Mouse (Mus musculus) heart, embryonic 11.5 days (tissue): ENCODE measurements around the gene Adh7. TPM values are rescaled to one million over a fixed set of nuclear protein-coding genes. Genes with fewer than 3 reads are reported as not detected.

ENCODE experiments used
- ATAC-seq: fragments of 200-750 bp; cut with Nextera tagmentation; replicated peaks from 2 replicates; pipeline ENCODE4 v1.8.0; 2017; ENCODE audit warnings: moderate library complexity; ENCODE audit not compliant: insufficient number of reproducible peaks, low FRiP score, low TSS enrichment
- H3K27ac ChIP-seq: fragments of 300-500 bp; sonication (generic); 2 replicates; pipeline ENCODE4 v1.5.1; 2014; ENCODE audit warnings: mild to moderate bottlenecking, low read depth, low read length
- H3K27me3 ChIP-seq: fragments of 300-500 bp; sonication (generic); 2 replicates; pipeline ENCODE4 v1.6.1; 2014; ENCODE audit warnings: mild to moderate bottlenecking, low read length, mixed read lengths; ENCODE audit not compliant: control insufficient read depth, insufficient read depth
- H3K36me3 ChIP-seq: fragments of 300-500 bp; sonication (generic); 2 replicates; pipeline ENCODE4 v1.6.1; 2014; ENCODE audit warnings: mild to moderate bottlenecking, low read length, moderate library complexity, mixed read lengths; ENCODE audit not compliant: control insufficient read depth, insufficient read depth
- H3K4me1 ChIP-seq: fragments of 300-500 bp; sonication (generic); 2 replicates; pipeline ENCODE4 v1.6.1; 2014; ENCODE audit warnings: low read length; ENCODE audit not compliant: control insufficient read depth, insufficient read depth
- H3K4me2 ChIP-seq: fragments of 300-500 bp; sonication (generic); 2 replicates; pipeline ENCODE4 v1.6.1; 2014; ENCODE audit warnings: mild to moderate bottlenecking, moderate library complexity
- H3K4me3 ChIP-seq: fragments of 300-500 bp; sonication (generic); 2 replicates; pipeline ENCODE4 v1.5.1; 2014; ENCODE audit warnings: low read depth, low read length
- H3K9ac ChIP-seq: fragments of 300-500 bp; sonication (generic); 2 replicates; pipeline ENCODE4 v1.6.1; 2014; ENCODE audit warnings: mild to moderate bottlenecking, low read depth, low read length, moderate library complexity
- H3K9me3 ChIP-seq: fragments of 300-500 bp; sonication (generic); replicated peaks from 2 replicates; pipeline ENCODE4 v1.6.1; 2016; ENCODE audit warnings: low read length; ENCODE audit not compliant: control insufficient read depth
- WGBS: fragments of 180-500 bp; shearing (Covaris S2); extraction: QIAGEN DNeasy Blood & Tissue Kit; methylation state at CpG from one replicate; pipeline ENCODE4 v1.1.7; 2014; ENCODE audit not compliant: insufficient replicate concordance; 5-methylcytosine and 5-hydroxymethylcytosine counted together
- polyA plus RNA-seq: library from polyadenylated mRNA; unstranded; fragments of >200 nt; fragmentation: Nextera tagmentation; extraction: Ambion mirVana; gene quantifications from 2 replicates; pipeline ENCODE4 v1.2.1, GENCODE M21; 2014

The Adh7 gene
- polyA plus RNA-seq, 1 experiment from 2014 or later: not detected

DNA sequence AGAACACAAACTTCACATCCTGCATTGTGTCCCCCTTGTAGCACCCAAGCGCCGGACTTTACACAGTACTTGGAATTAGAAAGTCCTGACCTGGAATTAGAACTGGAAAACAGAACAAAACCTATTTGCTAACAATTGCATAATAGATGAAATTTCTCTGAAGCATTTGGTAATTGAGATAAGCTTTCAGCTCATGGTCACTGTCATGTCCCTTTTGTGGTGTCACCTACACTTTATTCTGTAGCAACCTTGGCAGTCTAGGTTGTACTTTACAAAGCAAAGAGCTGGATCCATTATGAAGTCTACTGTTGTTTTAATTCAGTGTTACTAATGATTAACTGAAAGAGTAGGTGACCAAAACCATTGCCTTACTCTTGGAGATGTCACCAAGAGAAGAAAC, 9.5 kb downstream of the Adh7 start:
- no peak overlapping the region for H3K4me2 ChIP-seq
- H3K4me3 ChIP-seq: no peak overlapping the region
- WGBS: 92% methylated on average over 2 of the region's 2 CpGs
- no peak for ATAC-seq
- no peaks in the 10 kb centered on the region for H3K27me3 ChIP-seq
- no peaks in the 10 kb centered on the region for H3K4me1 ChIP-seq
- H3K27ac ChIP-seq: no peak overlapping the region
- H3K9me3 ChIP-seq: no peaks in the 10 kb centered on the region
- H3K36me3 ChIP-seq: no peaks in the 10 kb centered on the region
- no peak overlapping the region for H3K9ac ChIP-seq

DNA sequence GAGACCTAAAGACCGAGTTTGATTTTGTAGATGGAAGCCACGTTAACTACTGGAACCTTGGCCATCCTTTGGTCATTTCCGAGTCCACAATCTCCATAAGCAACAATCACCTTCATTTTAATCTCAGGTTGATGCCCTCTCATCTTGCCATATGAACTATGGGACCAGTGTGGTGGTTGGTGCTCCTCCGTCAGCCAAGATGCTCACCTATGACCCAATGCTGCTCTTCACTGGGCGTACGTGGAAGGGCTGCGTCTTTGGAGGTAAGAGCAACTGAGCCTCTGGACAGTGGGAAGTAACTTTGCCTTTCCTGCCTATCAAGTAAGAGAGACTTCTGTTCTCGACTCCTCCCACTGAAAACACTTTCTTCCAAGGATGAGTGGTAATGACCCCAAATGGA, 10.2 kb downstream of the Adh7 start:
- Histone ChIP-seq H3K36me3 (no peaks in the 10 kb centered on the region), H3K9me3 (no peaks in the 10 kb centered on the region), H3K4me1 (no peaks in the 10 kb centered on the region), H3K4me3 (no peak overlapping the region), H3K4me2 (no peak overlapping the region), H3K27ac (no peak overlapping the region), H3K27me3 (no peaks in the 10 kb centered on the region), H3K9ac (no peak overlapping the region)
- WGBS: 88% methylated on average over 8 of the region's 8 CpGs
- no peak for ATAC-seq

DNA sequence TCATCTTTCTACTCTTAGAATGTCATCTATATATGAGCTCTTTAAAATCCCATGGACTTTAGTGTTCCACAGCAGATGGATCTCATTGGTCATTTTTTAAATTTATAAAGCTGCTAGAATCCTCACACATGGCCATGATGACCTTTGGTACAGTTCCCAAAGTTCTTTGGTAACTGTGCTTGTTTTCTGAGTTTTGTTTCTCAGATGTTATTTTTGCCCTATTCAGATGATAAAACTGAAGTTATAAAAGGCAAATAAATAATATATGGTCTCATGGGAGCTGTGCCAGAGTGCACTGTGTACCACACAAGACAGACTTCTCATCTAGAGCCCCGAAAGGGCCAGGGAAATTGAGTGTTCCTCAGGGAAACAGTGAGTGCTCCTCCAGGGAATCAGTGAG, 11.9 kb downstream of the Adh7 start:
- WGBS: 89% methylated on average over 1 of the region's 1 CpGs
- Histone ChIP-seq H3K4me3 (no peak overlapping the region), H3K9ac (no peak overlapping the region), H3K4me2 (no peak overlapping the region), H3K36me3 (no peaks in the 10 kb centered on the region), H3K27me3 (no peaks in the 10 kb centered on the region), H3K27ac (no peak overlapping the region), H3K4me1 (no peaks in the 10 kb centered on the region), H3K9me3 (no peaks in the 10 kb centered on the region)
- ATAC-seq: no peak

DNA sequence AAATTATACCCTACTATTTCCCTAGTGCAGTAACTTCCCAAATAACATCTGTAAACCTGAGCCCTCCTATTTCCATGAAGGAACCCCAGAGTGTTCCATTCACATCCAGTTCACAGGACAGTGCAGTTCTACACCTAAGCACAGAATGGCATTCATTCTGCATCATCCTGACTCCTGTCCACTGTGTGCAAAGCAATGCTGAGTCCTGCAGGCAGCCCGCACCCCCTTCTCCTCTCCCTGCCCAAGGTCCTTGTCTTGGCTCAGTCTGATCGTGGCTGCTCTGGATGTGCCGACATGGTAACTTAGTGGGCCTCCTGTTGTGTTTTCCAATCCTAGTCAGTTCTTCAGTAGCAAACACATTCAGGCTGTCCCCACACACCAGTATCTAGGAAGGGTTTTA, 12.7 kb downstream of the Adh7 start:
- no peak overlapping the region for H3K4me2 ChIP-seq
- no peaks in the 10 kb centered on the region for H3K4me1 ChIP-seq
- H3K9me3 ChIP-seq: no peaks in the 10 kb centered on the region
- H3K36me3 ChIP-seq: no peaks in the 10 kb centered on the region
- no peak overlapping the region for H3K27ac ChIP-seq
- no peak overlapping the region for H3K4me3 ChIP-seq
- ATAC-seq: no peak
- H3K27me3 ChIP-seq: no peaks in the 10 kb centered on the region
- no peak overlapping the region for H3K9ac ChIP-seq
- WGBS: 70% methylated on average over 3 of the region's 3 CpGs

DNA sequence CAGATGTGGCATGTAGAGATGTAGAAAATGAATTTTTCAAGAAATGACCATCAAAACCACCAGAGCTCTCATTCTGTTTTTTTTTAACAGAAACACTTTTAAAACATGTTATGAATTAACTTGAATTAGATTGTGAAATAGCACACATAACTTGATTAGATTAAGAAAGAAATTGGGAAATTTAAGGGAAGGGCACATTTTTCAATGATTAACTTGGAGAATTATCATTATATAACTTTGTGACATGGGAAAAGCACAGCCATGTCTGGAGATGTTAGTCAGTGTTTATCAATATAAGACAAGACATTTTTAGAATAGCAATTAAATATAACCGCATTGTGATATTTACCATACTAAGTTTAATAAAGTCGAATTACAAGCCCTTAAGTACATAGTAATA, 14.0 kb downstream of the Adh7 start:
- Histone ChIP-seq H3K27ac (no peak overlapping the region), H3K9me3 (no peaks in the 10 kb centered on the region), H3K9ac (no peak overlapping the region), H3K4me2 (no peak overlapping the region), H3K27me3 (no peaks in the 10 kb centered on the region), H3K36me3 (no peaks in the 10 kb centered on the region), H3K4me3 (no peak overlapping the region), H3K4me1 (no peaks in the 10 kb centered on the region)
- ATAC-seq: no peak
- WGBS: 75% methylated on average over 2 of the region's 2 CpGs

DNA sequence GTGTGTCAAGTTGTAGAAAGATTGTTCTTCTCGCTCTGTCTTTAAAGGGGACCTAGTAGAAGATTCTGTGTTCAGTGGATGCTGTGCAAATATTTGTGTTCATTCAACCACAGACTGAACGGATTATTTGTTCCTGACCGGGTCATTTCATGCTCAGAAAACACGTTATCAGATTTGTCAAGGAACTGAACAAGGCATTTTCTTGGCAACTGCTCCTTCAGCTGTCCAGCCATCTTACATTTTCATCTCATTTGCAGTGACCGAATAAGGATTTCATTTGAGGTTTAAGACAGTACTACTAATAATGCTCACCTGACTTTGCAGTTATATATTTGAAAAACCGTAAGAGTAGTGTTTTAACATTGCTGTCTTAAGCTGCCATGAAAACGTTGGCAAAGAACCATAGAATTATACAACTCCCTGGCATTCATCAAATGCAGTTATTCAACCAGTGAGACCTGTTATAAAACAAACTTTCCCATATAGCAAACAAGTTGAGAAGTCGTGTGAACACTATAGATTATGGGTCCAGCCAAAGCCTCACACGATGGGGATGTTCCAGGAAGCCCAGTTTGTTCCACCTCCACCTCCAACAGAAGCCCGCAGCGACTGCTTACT, 19.1 kb downstream of the Adh7 start:
- ATAC-seq: no peak
- Histone ChIP-seq H3K27ac (no peak overlapping the region), H3K4me3 (no peak overlapping the region), H3K27me3 (no peaks in the 10 kb centered on the region), H3K36me3 (no peaks in the 10 kb centered on the region), H3K9me3 (no peaks in the 10 kb centered on the region), H3K4me1 (no peaks in the 10 kb centered on the region), H3K4me2 (no peak overlapping the region), H3K9ac (no peak overlapping the region)
- 75% methylated on average over 11 of the region's 11 CpGs for WGBS

DNA sequence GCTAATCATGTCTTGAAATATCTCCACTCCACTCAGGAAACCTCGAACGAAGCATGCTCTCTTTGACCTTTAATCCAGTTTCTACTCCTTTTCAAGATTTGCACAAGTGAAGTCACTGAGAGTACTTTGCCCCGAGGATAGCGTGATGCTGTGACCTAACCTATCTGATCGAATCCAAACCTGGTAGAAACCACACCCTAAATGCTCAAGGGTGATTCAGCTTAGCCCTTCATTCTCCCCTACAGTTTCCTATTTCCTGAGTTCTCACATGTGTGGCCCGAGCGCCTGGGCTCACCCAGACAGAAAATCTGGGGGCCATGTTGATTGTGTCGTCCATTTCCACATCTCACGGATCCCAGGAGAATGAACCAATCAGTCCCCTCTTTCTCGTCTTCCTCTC, 20.5 kb downstream of the Adh7 start:
- H3K4me1 ChIP-seq: no peaks in the 10 kb centered on the region
- H3K36me3 ChIP-seq: no peaks in the 10 kb centered on the region
- no peak overlapping the region for H3K27ac ChIP-seq
- ATAC-seq: no peak
- H3K9me3 ChIP-seq: no peaks in the 10 kb centered on the region
- 65% methylated on average over 10 of the region's 10 CpGs for WGBS
- H3K4me2 ChIP-seq: no peak overlapping the region
- H3K4me3 ChIP-seq: no peak overlapping the region
- H3K9ac ChIP-seq: no peak overlapping the region
- H3K27me3 ChIP-seq: no peaks in the 10 kb centered on the region

DNA sequence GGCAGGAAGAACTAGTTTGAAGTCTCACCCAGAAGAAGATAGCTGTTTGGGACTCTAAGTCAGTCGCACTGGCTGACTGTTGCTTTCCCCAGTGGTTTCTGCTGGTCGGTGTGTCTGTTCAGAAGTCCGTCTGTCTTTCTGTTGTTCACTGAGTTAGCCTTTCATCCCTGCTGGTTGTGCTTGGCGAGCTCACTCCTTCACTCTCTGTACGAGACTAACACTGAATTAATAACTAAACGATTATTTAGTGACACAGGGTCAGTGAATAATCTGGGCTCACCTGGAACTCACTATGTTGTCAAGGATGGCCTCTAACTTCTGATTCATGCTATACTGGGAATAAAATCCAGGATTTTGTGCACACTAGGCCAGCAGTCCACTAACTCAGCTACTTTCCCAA, 21.9 kb downstream of the Adh7 start:
- 82% methylated on average over 6 of the region's 6 CpGs for WGBS
- no peak overlapping the region for H3K9ac ChIP-seq
- no peak for ATAC-seq

DNA sequence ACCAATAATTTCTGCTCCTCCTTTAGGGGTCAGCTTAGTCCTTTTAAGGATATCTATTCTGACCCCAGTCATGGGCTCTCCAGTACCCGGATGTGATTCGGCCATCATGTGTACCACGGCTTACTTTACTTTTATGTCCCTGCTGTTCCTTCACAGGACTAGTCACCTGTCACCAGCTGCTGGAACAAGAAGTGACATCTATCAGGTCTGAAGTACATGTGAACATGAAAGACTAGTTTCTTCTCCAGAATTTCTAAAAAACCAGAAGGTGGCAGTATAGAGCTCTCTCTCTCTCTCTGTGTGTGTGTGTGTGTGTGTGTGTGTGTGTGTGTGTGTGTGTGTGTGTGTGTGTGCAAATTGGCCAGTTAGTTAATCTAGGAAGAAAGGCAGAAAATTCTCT, 22.9 kb downstream of the Adh7 start:
- H3K9ac ChIP-seq: no peak overlapping the region
- H3K27ac ChIP-seq: no peak overlapping the region
- no peaks in the 10 kb centered on the region for H3K36me3 ChIP-seq
- no peaks in the 10 kb centered on the region for H3K4me1 ChIP-seq
- no peaks in the 10 kb centered on the region for H3K9me3 ChIP-seq
- H3K4me3 ChIP-seq: no peak overlapping the region
- no peak overlapping the region for H3K4me2 ChIP-seq
- no peak for ATAC-seq
- H3K27me3 ChIP-seq: no peaks in the 10 kb centered on the region
- 78% methylated on average over 3 of the region's 3 CpGs for WGBS

More for the DNA sequence above, 21.9 kb downstream of the Adh7 start:
- no peaks in the 10 kb centered on the region for H3K4me1 ChIP-seq
- no peaks in the 10 kb centered on the region for H3K9me3 ChIP-seq
- no peak overlapping the region for H3K27ac ChIP-seq
- no peaks in the 10 kb centered on the region for H3K27me3 ChIP-seq
- no peaks in the 10 kb centered on the region for H3K36me3 ChIP-seq
- H3K4me2 ChIP-seq: no peak overlapping the region
- H3K4me3 ChIP-seq: no peak overlapping the region
